Mouse (Mus musculus) left cerebral cortex, postnatal 4 days (tissue): ENCODE data around the gene Dennd1a. TPM values are rescaled to one million over a fixed set of nuclear protein-coding genes. Genes with fewer than 3 reads are reported as not detected.
A peak's percentile ranks its signal among the peaks of the same experiment; 100 is the strongest.

Experiments
- DNase-seq: peaks from one replicate; pipeline ENCODE4 v3.0.0-alpha.2; 2022
- intact Hi-C: fragments of 180-260 bp; cut with DNase I; formaldehyde crosslinking; loops from one replicate; pipeline ENCODE4 v1.15.1; 2025
- total RNA-seq, 2 experiments: library from RNA; stranded (reverse); gene quantifications; 2 replicates each; pipeline ENCODE4 v1.2.3; 2021

The Dennd1a gene
- total RNA-seq, result 10 to 100 TPM; 70.7 to 75.7 TPM

- intact Hi-C loops, result no loop called here
- DNase-seq, result peak; percentile 87
These were observed at the start of gene Dennd1a for GRCm38 (mm10) chr2:38286733-38287551. Dennd1a (minus strand) TSS chr2:38287390.

GRCm38 (mm10) chr2:38336606-38337005, 49.4 kb upstream of the Dennd1a start:
- no peak for DNase-seq
- intact Hi-C loops, result no loop called here

- DNase-seq, result no peak
- intact Hi-C loops, result no loop called here
These were observed 46.5 kb upstream of the Dennd1a start for GRCm38 (mm10) chr2:38333586-38334119.

- DNase-seq, result no peak
- intact Hi-C loops, result loop anchor here (5.0 kb wide), 2 partner anchors 139 to 229 kb away; no protein-coding TSS in a partner anchor
These were observed 39.5 kb upstream of the Dennd1a start for GRCm38 (mm10) chr2:38326671-38327070.

- intact Hi-C loops, result no loop called here
- DNase-seq, result no peak
These were observed 36.2 kb upstream of the Dennd1a start for GRCm38 (mm10) chr2:38323380-38323779.

- intact Hi-C loops, result no loop called here
- DNase-seq, result no peak
These were observed 33.7 kb upstream of the Dennd1a start for GRCm38 (mm10) chr2:38320911-38321310.

- intact Hi-C loops, result no loop called here
- DNase-seq, result no peak
These were observed 31.9 kb upstream of the Dennd1a start for GRCm38 (mm10) chr2:38319086-38319485.

GRCm38 (mm10) chr2:38313399-38313798, 26.2 kb upstream of the Dennd1a start:
- intact Hi-C loops, result no loop called here
- no peak for DNase-seq

- peak; percentile 6 for DNase-seq
- intact Hi-C loops, result no loop called here
These were observed 25.7 kb upstream of the Dennd1a start for GRCm38 (mm10) chr2:38312921-38313320.

- intact Hi-C loops, result no loop called here
- DNase-seq, result no peak
These were observed 18.0 kb upstream of the Dennd1a start for GRCm38 (mm10) chr2:38305152-38305551.

GRCm38 (mm10) chr2:38300941-38301340, 13.8 kb upstream of the Dennd1a start:
- intact Hi-C loops, result no loop called here
- no peak for DNase-seq

- DNase-seq, result no peak
- intact Hi-C loops, result no loop called here
These were observed 8.7 kb upstream of the Dennd1a start for GRCm38 (mm10) chr2:38295939-38296338.

GRCm38 (mm10) chr2:38291526-38291925, 4.3 kb upstream of the Dennd1a start:
- intact Hi-C loops, result no loop called here
- DNase-seq, result no peak

GRCm38 (mm10) chr2:38288226-38288625, 1.0 kb upstream of the Dennd1a start:
- no peak for DNase-seq
- intact Hi-C loops, result no loop called here

GRCm38 (mm10) chr2:38286433-38286732, 807 bp downstream of the Dennd1a start:
- no peak for DNase-seq
- intact Hi-C loops, result no loop called here

GRCm38 (mm10) chr2:38285781-38286432, 1.3 kb downstream of the Dennd1a start:
- intact Hi-C loops, result no loop called here
- no peak for DNase-seq

GRCm38 (mm10) chr2:38283961-38284360, 3.2 kb downstream of the Dennd1a start:
- no peak for DNase-seq
- intact Hi-C loops, result no loop called here

- intact Hi-C loops, result no loop called here
- no peak for DNase-seq
These were observed 6.8 kb downstream of the Dennd1a start for GRCm38 (mm10) chr2:38280376-38280775.

GRCm38 (mm10) chr2:38274973-38275372, 12.2 kb downstream of the Dennd1a start:
- intact Hi-C loops, result no loop called here
- no peak for DNase-seq

- no peak for DNase-seq
- intact Hi-C loops, result no loop called here
These were observed 23.5 kb downstream of the Dennd1a start for GRCm38 (mm10) chr2:38263653-38264052.

GRCm38 (mm10) chr2:38259052-38259451, 28.1 kb downstream of the Dennd1a start:
- intact Hi-C loops, result no loop called here
- no peak for DNase-seq

GRCm38 (mm10) chr2:38237616-38238015, 49.6 kb downstream of the Dennd1a start:
- intact Hi-C loops, result no loop called here
- DNase-seq, result no peak
